Mouse (Mus musculus) testis, adult 10 weeks (tissue): Measurements from ENCODE around the gene Zfp646. TPM values are rescaled to one million over a fixed set of nuclear protein-coding genes. Genes with fewer than 3 reads are reported as not detected.

Experiments
- polyA plus RNA-seq: library from polyadenylated mRNA; stranded (reverse); fragments of 350-450 nt; fragmentation: Illumina TruSeq; extraction: RNeasy Lipid Tissue Mini Kit (QIAGEN cat#74804); gene quantifications from one replicate; pipeline ENCODE4 v1.2.3, GENCODE M21; 2014; ENCODE audit warnings: low read depth, low replicate concordance

The Zfp646 gene
- polyA plus RNA-seq = 21.3 TPM

DNA sequence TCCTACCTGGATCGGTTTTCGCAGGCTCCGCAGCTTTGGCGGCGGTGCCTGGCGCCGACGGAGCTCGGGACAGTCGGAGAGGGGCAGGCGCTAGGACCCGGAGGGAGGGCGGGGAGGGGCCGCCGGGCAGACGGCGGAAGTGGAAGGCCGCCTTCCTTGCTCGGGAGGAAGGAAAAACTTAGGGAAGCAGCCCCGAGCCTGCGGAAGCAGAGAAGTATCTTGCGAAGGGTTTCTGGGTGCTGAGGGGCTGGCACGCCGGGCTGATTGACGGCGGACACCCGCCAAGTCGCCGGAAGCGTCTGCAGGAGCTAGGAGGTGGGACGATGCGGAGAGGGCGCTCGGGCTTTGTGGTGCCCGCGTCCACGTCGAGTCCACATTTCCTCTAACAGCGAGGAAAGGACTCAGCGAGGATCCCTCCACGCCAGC, at the start of gene Zfp646:
Gene Zfp646, plus strand, starts transcription at position 181 of the 426 bp plus-strand sequence.

DNA sequence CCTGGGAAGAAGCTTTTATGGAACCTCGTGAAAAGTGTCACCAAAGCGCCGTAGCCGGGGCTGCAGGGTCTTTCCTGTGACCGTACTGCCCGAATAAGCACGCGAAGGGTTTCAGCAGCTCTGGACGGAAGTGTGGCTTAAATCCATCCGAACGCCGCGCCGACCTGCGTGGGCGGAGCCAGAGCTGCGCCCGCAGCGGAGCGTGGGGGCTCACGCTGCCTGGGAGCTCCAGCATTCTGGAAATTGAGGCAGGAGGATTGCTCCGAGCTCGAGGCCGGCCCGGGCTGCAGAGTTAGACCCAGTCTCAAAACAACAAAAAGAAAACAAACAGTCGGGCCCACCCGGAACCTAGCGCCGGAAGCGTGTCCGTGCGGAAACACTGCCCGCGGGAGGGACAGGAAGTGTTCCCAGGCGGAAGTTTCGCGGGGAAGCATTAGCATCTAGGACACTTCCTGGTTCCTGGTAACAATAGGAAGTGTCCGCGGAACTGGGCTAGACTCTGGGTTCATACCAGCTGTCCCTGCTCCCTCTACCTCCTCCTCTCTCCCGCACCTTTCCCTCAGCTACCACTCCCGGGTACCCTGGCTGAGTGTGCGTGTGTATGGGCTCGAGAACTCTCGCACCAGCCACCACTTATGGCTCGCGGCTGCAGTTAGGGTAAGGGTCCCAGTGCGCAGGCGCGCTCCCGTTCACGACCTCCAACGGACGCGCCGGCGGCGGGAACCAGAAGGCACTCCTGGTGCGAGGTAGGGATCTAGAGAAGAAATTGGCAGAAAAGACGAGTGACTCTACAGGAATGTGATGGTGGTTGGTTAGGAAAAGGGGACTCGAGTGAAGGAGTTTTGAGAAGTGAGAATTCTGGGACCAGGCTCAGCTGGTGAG, 687 bp downstream of the Zfp646 start, which contains the start of gene Zfp668:
Gene Zfp668, minus strand, starts transcription at position 362 of the 882 bp plus-strand sequence.

DNA sequence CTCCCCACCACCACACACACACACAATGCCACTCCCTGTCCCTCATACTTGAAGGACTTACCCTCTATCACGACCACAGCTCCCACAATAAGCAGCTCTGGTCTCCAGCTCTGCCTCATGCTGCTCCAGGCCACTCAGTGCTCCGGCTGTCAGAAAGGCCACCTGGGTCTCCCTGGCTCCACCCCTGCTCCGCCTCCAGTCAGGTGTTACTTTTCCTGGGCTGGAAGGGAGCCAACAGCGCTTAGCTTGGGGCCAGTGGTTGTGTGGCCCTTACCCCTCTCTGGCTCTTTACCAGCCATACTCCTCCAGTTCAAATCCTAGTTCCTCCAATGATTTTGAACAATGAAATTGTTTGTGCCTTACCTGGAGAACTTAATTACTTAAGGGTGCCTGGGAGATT, 14.8 kb downstream of the Zfp646 start, which contains the start of gene Prss53:
Gene Prss53, minus strand, starts transcription at position 173 of the 400 bp plus-strand sequence.

DNA sequence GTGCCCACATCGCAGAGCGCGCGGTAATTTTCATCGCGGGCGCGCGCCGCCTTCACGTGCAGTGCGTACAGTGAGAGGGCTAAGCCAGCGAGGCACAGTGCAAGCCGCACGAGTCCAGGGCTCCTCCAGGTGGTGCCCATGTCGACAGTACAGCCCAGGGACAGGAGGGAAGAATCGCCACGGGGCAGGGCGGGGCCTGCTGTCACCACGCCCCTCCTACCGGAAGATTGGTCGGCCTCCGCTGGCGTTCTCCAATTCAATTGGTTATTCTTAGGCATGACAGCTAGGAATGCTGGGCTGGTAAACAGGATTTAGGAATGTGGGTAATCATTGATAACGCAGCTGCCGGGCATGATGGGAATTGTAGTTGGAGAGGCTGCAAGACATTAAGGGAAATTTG, 19.4 kb downstream of the Zfp646 start, which contains the start of the genes Gm21974 and Vkorc1:
Gene Gm21974, minus strand, starts transcription at position 13 of the 400 bp plus-strand sequence.
Gene Vkorc1, minus strand, starts transcription at position 176 of the 400 bp plus-strand sequence.

DNA sequence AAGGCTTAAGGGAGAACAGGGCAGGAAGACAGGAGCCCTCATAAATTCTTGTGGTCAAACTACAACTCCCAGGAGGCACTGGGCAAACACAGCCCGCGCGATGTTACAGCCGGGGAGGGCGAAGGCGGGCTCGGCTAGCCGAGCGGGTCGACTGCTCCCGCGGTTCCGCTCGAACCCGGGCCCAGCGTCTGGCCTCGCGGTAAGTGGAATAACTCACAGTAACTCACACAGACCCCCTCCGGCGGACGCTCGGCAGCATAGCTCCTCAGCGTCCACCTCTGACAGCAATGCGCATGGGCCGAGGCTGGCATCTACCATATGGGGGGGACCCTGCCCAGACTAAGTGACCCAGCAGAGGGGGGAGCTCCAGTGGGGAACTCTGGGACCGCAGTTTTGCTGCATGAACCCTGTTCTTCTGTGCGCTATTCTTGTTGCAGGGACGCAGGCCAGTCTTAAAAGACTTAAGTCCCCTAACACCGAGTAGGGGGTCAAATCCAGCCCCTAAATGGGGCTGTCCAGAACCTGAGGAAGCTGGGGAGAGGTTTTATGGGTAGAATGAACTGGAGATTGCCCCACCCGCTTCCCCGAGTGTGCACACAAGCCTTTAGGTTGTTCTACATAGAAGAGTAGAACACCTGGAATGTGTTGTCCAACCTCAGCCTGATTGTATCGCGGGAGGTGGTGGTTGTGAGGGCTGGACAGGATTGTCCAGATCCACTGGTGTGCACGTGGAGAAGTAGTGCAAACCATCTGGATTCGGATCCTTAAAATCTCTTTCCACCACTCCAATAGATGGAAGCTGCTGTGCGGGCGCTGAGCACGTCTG, 28.2 kb downstream of the Zfp646 start, which contains the start of gene Bckdk:
Gene Bckdk, plus strand, starts transcription at position 112 of the 826 bp plus-strand sequence.

DNA sequence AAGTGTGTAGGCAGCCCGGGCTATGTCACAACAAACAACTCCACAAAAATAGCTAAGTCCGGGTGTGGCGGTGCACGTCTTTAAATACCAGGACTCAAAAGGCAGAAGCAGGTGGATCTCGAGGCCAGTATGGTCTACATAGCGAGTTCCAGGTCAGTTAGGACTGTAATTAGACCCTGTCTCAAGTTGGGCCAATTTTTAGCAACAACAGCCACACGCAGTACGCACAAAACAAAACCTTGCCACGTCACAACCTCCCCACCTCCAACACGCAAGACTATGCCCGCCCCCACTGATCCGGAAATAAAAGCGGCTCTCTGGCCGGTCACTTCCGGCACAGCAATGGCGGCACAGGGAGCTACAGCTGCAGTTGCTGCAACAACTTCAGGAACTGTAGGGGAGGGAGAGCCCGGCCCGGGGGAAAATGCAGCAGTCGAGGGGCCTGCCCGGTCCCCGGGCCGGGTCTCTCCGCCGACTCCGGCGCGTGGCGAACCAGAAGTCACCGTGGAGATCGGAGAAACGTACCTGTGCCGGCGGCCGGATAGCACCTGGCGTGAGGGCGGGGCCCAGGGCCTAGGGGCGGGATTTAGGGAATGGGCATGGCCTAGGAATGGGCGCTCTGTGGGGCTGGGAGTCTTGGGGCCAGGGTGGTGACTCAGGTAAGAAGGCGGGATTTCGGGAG, 36.3 kb downstream of the Zfp646 start, which contains the start of gene Kat8:
Gene Kat8, plus strand, starts transcription at position 327 of the 682 bp plus-strand sequence.

DNA sequence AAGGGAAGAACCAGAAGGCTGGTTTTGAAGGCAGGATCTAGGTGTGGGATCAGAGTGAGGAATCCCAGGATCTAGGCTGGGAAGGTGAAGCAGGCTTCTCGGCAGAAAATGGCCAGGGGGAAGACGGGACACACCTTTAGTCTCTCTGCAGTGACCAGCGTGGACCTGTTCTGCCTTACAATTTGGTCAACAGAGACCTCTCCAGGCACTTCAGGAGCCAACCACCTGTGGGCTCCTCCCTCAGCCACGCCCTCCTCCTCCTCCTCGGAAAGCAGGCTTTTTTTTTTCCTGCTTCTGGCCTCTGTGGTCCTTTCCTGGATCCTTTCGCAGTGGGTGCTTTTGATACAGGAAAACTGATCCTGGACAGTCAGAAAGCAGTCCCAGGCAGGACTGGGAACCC, 53.9 kb downstream of the Zfp646 start, which contains the start of gene Prss8:
Gene Prss8, minus strand, starts transcription at position 182 of the 400 bp plus-strand sequence.

Other genes starting within 250 kb of the Zfp646 start
- 3.0 TPM for gene Bcl7c, start 167.3 kb upstream of the Zfp646 start, polyA plus RNA-seq
- gene Ctf1, start 163.5 kb upstream of the Zfp646 start, polyA plus RNA-seq = 5.1 TPM
- gene Ctf2, start 144.1 kb upstream of the Zfp646 start, polyA plus RNA-seq = not detected
- 2.2 TPM for gene Fbxl19, start 131.7 kb upstream of the Zfp646 start, polyA plus RNA-seq
- gene Orai3, start 106.4 kb upstream of the Zfp646 start, polyA plus RNA-seq = 1.1 TPM
- gene Setd1a, start 99.6 kb upstream of the Zfp646 start, polyA plus RNA-seq = 7.2 TPM
- not detected for gene Gm49388, start 90.6 kb upstream of the Zfp646 start, polyA plus RNA-seq
- gene Hsd3b7, start 75.6 kb upstream of the Zfp646 start, polyA plus RNA-seq = 1.9 TPM
- gene Stx4a, start 51.9 kb upstream of the Zfp646 start, polyA plus RNA-seq = 3.1 TPM
- gene Stx1b, start 51.7 kb upstream of the Zfp646 start, polyA plus RNA-seq = 0.49 TPM
- 0.91 TPM for gene Zfp668, start 607 bp downstream of the Zfp646 start, polyA plus RNA-seq
- not detected for gene Prss53, start 14.7 kb downstream of the Zfp646 start, polyA plus RNA-seq
- gene Gm21974, start 19.2 kb downstream of the Zfp646 start, polyA plus RNA-seq = not detected
- 12.4 TPM for gene Vkorc1, start 19.4 kb downstream of the Zfp646 start, polyA plus RNA-seq
- gene Bckdk, start 27.9 kb downstream of the Zfp646 start, polyA plus RNA-seq = 0.62 TPM
- gene Kat8, start 36.3 kb downstream of the Zfp646 start, polyA plus RNA-seq = 52.0 TPM
- gene Prss8, start 53.9 kb downstream of the Zfp646 start, polyA plus RNA-seq = not detected
- gene Prss36, start 70.5 kb downstream of the Zfp646 start, polyA plus RNA-seq = not detected
- 440 TPM for gene Fus, start 91.2 kb downstream of the Zfp646 start, polyA plus RNA-seq
- gene Pycard, start 117.6 kb downstream of the Zfp646 start, polyA plus RNA-seq = 0.52 TPM
- gene Trim72, start 127.7 kb downstream of the Zfp646 start, polyA plus RNA-seq = not detected
- gene Itgam, start 186.4 kb downstream of the Zfp646 start, polyA plus RNA-seq = 0.57 TPM
- gene Gm49368, start 186.5 kb downstream of the Zfp646 start, polyA plus RNA-seq = not detected